Mouse (Mus musculus) T-helper 2 cell (primary cell): ENCODE measurements around the gene Map1b.

Experiments used
- in situ Hi-C: fragments of 300-600 bp; cut with MboI, MseI; formaldehyde crosslinking; loops from one replicate; pipeline ENCODE4 v1.15.1; 2025; ENCODE audit warnings: high pct_unique_total_duplicates

Map1b gene

DNA sequence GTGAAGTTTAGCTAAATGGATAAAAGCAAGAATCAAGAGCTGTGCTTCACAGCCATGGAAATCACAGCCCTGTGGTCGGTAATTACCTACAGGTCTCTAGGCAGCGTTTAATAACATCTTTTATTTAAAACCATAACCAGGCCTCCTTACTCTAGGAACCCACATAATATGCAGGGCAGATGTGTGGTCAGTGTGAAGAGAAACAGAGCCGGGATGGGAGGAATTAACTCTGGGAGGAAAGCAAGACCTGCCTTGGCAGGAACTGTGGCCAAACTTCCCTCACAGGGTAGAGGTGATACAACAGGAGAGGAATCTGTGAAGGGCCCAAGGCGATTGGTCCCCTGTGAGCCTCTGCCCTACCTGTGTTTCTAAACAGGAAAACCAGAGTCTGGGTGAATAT is 66.8 kb downstream of the Map1b start:
- in situ Hi-C loops: loop anchor here (10.0 kb wide), 1 partner anchor 1295 kb away; no protein-coding TSS in a partner anchor

DNA sequence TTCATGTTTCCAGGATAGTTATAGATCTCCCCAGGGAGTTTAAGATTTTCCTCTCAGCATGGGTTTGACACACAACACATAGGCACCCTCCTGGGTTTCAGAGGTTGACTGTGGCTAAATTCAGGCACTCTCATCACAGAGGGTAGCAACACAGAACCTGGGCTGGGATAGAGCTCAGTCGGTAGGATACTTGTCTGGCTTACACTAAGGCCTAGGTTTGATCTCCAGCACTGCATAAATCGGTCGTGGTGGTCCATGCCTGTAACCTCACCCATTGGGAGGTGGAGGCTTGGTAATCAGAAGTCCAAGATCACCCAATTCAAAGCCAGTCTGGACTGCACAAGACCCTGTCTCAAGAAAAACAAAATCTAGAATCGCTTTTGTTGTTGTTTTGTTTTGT is 68.1 kb downstream of the Map1b start:
- in situ Hi-C loops: loop anchor here (10.0 kb wide), 1 partner anchor 1293 kb away; no protein-coding TSS in a partner anchor

DNA sequence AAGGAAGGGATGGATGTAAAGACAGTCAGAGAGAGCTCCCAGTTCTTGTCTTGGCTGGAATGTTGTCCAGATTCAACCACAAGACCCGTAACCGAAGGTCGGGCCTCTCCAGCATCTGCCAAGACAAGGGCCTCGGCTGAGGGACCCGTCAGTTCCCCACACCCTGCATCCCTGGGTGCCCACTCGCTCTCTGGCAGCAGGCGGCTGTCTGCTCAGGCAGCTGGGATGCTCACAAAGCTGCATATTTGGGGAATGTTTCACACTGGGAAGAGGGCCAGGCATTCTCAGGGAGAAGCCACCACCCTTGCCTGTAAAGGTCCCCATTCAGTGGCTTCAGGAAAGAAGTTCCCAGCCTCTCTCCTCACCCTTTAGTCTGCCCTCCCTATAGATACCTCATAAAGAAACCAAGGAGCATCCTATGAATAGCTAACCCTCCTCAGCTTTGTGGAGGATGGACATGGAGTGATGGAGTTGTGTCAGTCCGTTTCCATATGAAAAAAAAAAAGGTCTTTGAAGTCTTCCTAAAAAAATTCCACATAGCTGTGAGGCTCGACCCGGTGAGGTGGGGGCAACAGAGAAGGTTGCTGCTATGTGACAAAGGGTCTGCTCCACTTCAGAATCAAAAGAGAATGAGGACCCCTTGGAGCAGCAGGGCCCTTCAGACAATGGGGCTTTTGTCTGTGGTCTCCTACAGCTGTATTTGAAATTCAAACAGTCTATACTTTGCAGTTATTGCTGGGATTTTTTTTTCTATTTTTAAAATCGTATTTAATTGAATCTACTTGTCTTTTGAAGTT is 68.7 kb downstream of the Map1b start:
- in situ Hi-C loops: loop anchor here (10.0 kb wide), 1 partner anchor 1293 kb away; no protein-coding TSS in a partner anchor

DNA sequence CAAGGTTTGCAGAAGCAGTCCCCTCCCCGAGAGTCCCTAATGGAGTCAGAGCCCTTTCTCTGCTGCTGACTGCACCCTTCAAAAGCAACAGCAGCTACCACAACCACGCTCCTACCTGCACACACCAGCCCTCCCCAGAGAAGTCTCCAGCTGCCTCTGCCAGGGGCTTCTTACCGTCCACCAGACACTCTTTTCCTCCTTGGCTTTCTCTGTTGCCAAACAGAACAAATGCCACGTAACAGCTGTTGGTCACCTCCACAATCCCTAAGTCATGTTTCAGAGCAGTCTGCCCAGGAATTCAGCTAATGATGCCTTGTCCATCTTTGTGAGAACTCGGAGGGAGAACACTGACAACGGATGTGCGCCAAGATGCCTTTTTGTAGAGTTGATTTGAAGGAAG is 69.3 kb downstream of the Map1b start:
- in situ Hi-C loops: loop anchor here (10.0 kb wide), 1 partner anchor 1292 kb away; no protein-coding TSS in a partner anchor

DNA sequence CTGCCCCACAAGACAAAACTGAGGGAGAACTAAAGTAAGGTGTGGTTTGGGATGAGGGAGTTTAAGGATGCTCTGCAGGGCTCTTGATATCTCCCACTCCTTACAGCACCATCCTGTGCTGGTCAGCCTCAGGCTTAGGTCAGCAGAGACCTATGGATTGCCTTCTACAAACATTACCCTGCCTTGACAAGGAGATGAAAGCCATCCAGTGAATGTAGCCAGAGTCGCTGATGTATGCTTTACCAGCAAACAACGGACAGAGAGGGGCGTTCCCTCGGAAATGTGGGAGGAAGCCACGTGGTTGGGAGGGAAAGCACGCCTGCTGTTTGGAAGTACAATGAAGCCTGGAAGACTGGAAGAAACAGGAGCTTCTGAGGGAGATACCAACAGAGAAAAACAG is 71.5 kb downstream of the Map1b start:
- in situ Hi-C loops: loop anchor here (10.0 kb wide), 1 partner anchor 1290 kb away; no protein-coding TSS in a partner anchor

DNA sequence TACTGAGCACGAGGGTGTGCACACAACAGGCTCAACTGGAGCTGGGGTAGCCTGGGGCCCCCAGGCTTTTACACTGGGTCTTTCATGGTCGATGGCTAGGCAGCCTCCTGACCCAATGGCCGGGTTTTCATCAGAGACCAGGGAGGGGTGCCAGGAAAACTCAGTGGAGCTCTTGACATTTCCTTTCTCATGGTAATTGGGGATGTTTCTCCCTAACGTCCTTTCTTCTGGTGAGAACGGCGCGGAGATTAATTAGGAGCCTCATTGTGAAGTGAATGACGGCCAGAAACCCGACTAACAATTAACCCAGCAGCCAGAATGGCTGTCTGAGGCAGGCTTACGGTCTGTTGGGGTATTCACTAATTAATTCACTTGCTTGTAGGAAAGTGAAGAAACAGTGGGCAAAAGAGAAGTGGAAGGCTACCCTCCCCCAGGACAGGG is 71.9 kb downstream of the Map1b start:
- in situ Hi-C loops: loop anchor here (10.0 kb wide), 1 partner anchor 1290 kb away; no protein-coding TSS in a partner anchor

DNA sequence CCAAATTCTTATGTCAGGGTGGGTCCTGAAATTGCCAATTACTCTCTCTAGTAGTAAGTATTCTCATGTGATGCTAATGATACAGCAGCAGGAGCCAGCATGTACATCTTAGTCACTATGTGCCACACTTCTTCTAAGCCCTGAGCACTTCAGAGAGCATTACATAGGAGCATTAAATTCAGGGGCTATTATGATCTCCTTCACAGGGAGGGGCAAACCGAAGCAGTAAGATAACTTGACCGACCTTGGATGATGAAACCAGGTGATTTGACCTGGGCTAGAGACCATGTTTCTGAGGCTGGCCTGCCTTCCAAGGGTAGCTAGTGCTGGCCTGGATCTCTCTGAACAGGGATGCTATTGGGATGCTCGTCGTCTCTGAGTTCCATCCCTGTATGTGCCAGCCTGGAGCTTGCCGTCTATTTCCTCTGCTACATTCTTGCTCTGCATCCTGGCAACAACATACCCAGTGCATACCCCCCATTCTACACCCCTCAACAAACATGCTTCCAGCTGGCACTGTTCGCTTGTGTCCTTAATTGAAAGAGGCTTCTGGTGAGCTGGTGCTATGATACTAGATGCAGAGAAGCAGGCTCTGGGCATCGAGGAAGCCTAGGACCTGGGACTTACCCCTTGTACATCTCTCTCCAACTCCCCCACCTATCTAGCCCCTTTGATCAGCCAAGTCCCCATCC is 72.7 kb downstream of the Map1b start:
- in situ Hi-C loops: loop anchor here (10.0 kb wide), 1 partner anchor 1289 kb away; no protein-coding TSS in a partner anchor

DNA sequence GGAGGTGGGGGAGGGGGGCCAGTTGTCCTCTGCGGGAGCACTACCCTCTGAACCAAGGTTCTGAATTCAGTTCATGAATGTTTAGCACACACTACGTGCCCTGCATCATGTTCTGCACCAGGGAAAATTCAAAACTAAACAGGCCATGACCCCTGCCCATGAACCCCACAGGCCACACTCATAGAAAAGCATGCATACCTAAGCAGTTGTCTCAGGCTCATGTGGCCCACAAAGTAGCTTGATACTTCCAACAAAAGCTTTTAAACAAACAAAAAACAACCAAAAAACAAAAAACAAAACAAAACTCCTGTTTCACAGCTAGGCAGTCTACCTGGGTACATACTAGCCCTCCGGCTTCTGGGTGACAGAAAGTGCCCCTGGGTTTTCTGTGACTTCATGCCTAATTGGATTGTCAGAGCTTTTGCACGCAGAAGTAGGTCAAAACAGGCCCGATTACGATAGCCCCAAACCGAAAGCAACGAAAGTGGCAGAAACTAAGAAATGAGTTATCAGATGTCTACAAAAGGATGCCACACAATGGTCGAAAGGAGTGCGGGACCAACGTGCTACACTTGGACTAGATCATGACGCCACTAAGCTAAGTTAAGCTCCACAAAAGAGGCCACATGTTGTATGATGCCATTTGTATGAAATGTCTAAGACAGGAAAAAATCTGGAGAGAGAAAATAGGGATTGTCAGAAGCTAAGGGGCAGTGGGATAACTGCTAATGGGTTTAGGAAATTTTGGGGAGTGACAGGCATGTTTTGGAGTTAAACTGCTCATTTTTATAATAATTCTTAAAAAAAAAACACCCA is 73.7 kb downstream of the Map1b start:
- in situ Hi-C loops: loop anchor here (10.0 kb wide), 1 partner anchor 1288 kb away; no protein-coding TSS in a partner anchor

DNA sequence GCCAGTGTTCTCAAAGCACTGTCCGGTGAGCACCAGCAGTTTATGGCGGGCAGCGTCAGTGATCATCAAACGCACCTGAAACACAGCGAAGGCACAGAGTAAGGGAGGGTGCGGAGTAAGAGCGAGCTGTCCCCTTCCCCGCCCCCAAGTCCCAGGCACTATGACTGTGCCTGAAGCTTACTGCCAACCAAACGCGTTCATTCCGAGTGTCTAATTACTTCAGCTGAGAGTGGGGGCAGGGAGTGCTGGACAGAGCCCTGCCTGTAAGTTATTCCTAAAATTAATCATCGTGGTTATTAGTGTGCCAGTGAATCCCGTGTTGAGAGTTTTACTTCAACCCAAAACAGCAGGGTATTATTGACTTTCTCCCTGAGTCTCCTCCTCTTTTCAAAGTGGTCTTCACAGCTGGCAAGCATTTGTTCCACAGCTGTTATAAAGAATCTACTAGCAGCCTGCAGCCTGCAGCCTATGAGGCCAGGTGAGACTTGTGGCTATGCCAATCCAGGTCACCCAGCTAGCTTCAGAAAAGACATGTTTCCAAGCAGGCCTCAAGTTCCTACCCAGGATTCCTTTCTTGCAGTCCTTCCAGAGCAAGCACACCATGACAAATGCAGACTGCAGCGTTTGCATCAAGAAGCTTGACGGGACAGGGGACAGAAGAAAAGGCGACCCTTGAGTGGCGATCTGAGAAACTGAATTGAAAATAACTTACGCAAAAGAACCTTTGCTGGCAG is 74.5 kb downstream of the Map1b start:
- in situ Hi-C loops: loop anchor here (10.0 kb wide), 1 partner anchor 1287 kb away; no protein-coding TSS in a partner anchor

DNA sequence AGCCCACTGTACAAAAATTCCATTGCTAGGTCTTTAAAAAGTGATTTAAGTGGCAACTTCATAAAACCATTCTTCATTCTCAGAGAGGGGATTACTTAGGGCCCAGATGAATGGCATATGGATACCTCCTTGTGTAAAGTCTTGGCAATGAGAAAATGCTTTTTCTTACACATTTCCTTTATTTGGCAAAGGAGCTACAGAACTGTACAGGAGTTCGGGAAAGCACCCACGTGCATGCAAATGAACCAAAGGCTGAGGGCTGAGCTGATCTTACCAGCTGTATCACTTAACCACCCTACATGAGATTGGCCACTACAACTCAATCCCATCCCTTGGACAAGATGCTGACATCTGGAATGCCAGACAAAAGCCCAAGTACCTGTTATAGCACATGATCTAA is 76.1 kb downstream of the Map1b start:
- in situ Hi-C loops: loop anchor here (10.0 kb wide), 1 partner anchor 1285 kb away; no protein-coding TSS in a partner anchor

DNA sequence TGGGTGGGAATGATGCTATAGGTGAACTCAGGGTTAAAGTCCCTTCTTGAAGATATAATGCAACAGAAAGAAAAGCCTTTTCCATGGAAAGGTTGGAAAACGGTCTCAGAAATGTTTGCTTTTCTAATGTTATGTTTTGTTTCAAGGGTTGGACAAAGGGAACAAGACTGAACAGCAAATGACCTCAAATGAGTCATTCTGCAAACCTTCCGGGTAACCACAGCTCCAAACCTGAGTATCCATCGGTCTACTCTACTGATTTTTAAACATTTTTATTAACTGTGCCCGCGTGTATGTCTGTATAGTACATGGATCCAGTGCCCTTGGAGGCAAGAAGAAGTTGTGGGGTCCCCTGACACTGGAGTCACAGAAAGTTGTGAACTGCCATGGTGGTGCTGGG is 77.0 kb downstream of the Map1b start:
- in situ Hi-C loops: no loop called here

DNA sequence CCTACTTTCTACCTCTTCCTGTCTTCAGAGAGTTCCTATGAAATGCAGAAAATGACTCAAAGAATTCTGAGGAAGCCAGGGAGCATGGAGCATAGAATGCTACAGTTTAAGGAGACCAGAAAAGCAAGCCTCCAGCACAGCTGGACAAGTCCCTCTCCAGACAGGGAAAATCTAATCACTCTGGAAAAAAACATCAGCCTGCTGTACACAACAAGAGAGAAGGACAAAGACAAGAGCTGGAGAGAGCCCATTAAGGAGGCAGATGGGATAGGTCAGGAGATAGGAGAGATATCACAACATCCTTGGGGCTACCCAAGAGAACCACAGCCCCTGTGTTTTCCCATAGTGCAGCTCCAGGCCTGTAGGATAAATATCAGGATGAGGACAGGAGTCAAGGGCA is 79.3 kb downstream of the Map1b start:
- in situ Hi-C loops: no loop called here

DNA sequence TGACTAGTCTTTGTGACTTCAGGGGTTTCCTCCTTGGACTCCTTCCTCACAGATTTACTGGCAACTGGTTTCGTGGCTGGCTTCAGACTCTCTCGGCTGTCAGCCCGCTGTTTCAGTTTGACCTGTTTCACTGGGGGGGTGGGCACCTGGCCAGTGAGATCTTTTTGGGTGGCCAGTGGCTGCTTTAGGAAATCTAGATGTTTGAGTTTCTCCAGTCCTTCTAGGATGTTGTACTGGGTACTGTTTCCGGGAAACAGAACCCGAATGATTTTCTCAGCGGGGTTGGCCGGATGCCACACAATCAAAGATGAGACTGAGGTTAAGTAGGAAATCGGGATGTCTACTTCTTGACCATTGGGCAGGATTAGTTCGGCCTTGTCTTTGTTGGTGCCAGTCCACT is 81.8 kb downstream of the Map1b start:
- in situ Hi-C loops: no loop called here

DNA sequence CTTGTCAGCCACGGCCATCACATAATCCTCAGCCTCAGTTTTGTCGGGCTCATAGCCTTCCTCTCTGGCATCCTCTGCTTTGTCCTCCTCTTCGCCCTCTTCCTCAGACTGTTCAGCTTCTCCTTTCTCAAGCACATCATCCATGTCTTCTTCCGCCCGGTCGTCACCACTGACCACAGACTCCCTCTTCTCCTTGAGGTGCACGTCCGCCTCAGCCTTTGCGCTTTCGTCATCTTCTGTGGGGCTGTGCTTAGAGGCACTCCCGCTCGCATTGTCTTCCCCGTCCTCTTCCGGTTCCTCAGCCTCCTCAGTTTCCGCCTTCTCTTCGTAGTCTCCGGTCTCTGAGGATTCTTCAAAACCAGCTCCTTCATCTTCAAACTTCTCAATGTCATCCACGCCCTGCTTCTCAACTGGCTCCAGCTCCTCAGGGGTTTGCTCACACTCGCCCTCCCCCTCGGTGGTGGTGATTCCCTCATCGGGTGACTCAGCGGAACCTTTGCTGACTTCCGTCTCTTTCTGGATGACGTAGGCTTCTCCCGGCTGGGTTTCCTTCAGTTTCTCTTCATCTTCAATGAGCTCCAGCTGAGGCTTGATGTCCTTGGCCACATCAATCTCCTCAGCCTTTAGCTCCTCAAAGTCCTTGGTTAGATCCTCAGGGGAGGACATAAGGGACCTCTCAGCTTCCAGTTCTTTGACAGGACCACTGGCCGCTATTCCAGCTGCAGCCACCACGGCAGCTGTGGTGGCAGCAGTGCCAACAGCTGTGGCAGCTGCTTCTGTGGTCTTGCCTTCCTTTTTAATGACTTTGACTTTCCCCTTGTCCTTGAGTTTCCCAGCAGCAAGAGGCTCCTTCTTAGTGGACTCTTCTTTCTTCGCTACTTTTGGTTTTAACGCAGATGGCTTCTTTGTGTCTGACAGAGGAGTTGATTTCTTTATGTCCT is 83.0 kb downstream of the Map1b start:
- in situ Hi-C loops: no loop called here

DNA sequence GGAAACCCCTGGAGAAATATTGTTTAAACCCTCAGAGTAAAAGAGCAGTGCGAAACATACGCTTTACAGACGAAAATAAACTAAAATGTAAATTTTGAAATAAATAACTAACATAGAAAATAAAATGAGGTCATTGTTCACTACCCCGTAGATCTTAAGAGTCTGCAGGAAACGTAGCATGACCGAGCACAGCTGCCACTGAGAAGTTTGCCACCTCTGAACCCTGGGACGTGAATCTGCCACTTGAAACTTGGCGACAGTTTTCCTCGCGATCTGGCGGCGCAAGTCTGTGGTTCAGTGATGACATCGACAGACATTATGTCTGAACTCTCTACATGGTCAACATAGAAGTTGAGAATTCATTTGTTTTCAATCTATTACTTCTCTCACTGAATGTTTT is 92.8 kb downstream of the Map1b start:
- in situ Hi-C loops: no loop called here

DNA sequence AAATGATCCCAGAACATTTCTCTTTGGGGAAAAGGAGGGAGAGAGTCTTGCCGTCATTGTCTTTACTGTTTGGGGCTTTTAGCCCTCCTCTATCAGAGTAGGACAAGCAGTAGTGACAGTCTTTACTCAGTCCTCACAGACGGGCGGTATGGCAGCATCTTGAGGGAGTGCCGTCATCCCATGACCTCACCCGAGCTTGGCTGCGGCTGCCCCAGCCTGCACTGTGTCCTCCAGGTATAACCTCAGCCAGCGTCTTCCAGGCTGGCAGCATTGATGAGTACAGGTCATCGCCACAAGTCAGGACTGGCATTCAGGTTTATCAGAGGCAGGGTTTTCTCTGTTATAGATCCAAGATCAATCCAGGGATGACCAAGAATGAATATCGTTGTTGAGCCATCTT is 99.7 kb downstream of the Map1b start:
- in situ Hi-C loops: no loop called here

DNA sequence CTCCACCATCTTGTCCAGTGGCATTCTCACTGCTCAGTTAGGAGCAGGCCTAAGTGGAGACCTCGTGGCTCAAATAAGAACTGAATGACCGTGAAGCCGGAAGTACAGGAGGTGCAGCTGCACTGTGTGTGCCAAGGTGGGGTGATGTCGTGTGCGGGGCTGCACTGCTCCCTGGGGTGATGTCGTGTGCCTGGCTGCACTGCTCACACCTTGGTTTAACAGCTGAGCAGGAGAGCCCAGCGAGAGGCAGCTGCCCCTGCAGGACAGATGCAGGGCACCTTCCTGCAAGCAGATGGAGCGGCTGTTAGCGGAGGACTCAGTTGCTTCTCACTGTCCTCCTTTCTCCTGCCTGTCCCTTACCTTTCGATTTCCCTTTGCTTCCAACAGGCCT is 102.0 kb downstream of the Map1b start:
- in situ Hi-C loops: no loop called here

DNA sequence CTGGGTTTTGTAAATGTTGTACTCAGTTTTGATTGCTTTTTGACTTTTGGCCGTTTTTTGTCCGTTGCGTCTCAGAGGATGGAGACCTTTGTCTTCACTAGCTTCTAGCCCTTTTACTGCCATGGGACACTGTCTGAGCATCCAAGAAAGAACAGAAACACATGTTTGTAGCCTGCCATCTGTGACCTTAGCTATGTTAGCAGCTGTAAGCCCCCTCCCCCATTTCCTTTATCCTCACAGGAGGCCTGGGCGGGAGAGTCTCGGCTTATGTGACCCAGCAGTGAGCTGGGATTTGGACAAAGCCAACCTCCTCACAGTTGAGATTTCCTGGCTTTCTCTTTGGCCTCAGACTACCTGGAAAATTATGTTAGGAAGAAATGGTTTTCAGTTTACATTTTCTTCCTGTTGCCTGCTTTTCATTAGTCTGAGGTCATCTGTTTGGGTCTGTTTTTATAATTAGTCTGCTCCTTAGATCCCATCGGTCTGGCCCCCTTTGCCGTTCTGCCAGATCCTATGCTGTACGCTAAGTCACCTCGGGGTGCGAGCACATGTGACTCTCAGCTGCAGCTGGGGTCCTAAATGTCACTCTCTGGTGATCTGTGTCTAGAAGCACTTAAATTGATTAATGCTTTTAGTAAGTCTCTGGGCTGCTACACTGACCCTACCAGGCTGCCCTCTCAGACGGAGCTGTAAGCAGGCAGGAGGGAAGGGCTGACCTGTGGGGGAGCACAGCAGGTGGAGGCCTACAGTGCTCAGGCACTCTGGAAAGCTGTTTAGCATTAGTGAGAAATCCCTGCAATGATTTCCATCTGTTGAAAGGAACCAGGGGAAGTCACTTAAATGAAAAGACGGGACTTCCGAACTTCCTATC is 102.6 kb downstream of the Map1b start:
- in situ Hi-C loops: no loop called here
